Mouse (Mus musculus): ENCODE measurements around the gene Stambp.

- TF ChIP-seq POLR2A (IDR thresholded peaks at IDR 0.05; ENCODE audit: insufficient read length, low read depth) (no peak), POLR2AphosphoS2 (IDR thresholded peaks at IDR 0.05; ENCODE audit: insufficient read length, low read depth) (no peak), USF1 (IDR thresholded peaks at IDR 0.05; ENCODE audit: low read depth) (no peak), TCF3 (IDR thresholded peaks at IDR 0.05; ENCODE audit: insufficient read length, low read depth) (no peak)
Measured at GRCm38 (mm10) chr6:83599060-83599550, 26.6 kb upstream of the Stambp start.

All from myocyte (in vitro differentiated cells).